Mouse (Mus musculus) olfactory bulb, adult 2 months (tissue): ENCODE data around the gene Dlg2.

Experiments used
- CTCF ChIP-seq: fragments of 200-500 bp; IDR thresholded peaks from 2 replicates; pipeline ENCODE4 v1.5.1; 2012; ENCODE audit warnings: low read depth, mild to moderate bottlenecking, low read length, moderate library complexity; ENCODE audit not compliant: insufficient read depth
- POLR2A ChIP-seq: fragments of 200-500 bp; IDR thresholded peaks from 2 replicates; pipeline ENCODE4 v1.6.1; 2012; ENCODE audit warnings: mild to moderate bottlenecking, low read depth, low read length, moderate library complexity; ENCODE audit not compliant: insufficient read depth

DNA sequence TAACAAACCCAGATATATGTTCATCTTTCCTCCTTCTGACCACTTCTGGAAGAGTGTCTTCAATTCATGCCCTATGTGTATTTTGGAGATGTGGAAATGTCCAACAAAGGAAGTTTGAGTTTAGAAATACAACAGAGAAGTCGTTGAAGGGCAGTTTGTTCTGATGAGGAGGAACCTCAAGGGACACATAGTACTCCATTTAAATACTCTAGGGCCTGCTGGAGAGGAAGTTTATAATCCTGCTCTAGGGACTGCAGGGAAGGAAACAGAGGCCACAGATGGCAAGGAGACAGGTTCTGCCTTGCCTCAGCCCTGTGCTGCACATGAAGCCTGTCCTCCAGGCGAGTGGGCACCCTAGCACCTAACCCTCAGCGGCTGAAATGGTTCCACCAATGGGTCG lies 1965.6 kb downstream of the Dlg2 start:
- TF ChIP-seq CTCF: no peak
- no peak for TF ChIP-seq POLR2A
